Mouse (Mus musculus) embryo, embryonic 10 days (tissue): ENCODE data around the gene Spef2.
"Not testable (repeated sequence)": the region's sequence is repeated elsewhere in the genome, so short reads cannot be mapped to it uniquely, and the experiment has no call there.

Source experiments
- DNase-seq: peaks from one replicate; pipeline ENCODE4 v3.0.0-alpha.2; 2015; ENCODE audit warnings: low spot score

Spef2 gene

GRCm38 (mm10) chr15:9668575-9668974, 80.1 kb downstream of the Spef2 start:
- no peak for DNase-seq

GRCm38 (mm10) chr15:9664948-9665347, 83.7 kb downstream of the Spef2 start:
- DNase-seq: not testable (repeated sequence)

GRCm38 (mm10) chr15:9661215-9661614, 87.5 kb downstream of the Spef2 start:
- no peak for DNase-seq

GRCm38 (mm10) chr15:9634471-9634870, 114.2 kb downstream of the Spef2 start:
- DNase-seq: no peak

- no peak for DNase-seq
Observed at GRCm38 (mm10) chr15:9631657-9632056, 117.0 kb downstream of the Spef2 start.

GRCm38 (mm10) chr15:9629660-9630059, 119.0 kb downstream of the Spef2 start:
- no peak for DNase-seq

- no peak for DNase-seq
Observed at GRCm38 (mm10) chr15:9624619-9625018, 124.0 kb downstream of the Spef2 start.

GRCm38 (mm10) chr15:9608177-9608576, 140.5 kb downstream of the Spef2 start:
- DNase-seq: peak; percentile 24

GRCm38 (mm10) chr15:9600088-9600455, 148.6 kb downstream of the Spef2 start:
- DNase-seq: no peak

GRCm38 (mm10) chr15:9599382-9600087, 149.1 kb downstream of the Spef2 start:
- no peak for DNase-seq

- no peak for DNase-seq
Observed at GRCm38 (mm10) chr15:9596298-9597060, 152.2 kb downstream of the Spef2 start.

GRCm38 (mm10) chr15:9589939-9590338, 158.7 kb downstream of the Spef2 start:
- no peak for DNase-seq

GRCm38 (mm10) chr15:9580470-9581280, 168.0 kb downstream of the Spef2 start:
- DNase-seq: no peak

- DNase-seq: no peak
Observed at GRCm38 (mm10) chr15:9577303-9577702, 171.4 kb downstream of the Spef2 start.

GRCm38 (mm10) chr15:9574796-9575195, 173.9 kb downstream of the Spef2 start:
- DNase-seq: no peak

GRCm38 (mm10) chr15:9573361-9573760, 175.3 kb downstream of the Spef2 start:
- no peak for DNase-seq

- DNase-seq: no peak
Observed at GRCm38 (mm10) chr15:9572664-9573063, 176.0 kb downstream of the Spef2 start.

- no peak for DNase-seq
Observed at GRCm38 (mm10) chr15:9571896-9572295, 176.8 kb downstream of the Spef2 start.

GRCm38 (mm10) chr15:9567316-9567715, 181.4 kb downstream of the Spef2 start:
- DNase-seq: no peak

- no peak for DNase-seq
Observed at GRCm38 (mm10) chr15:9565396-9565795, 183.3 kb downstream of the Spef2 start.

GRCm38 (mm10) chr15:9564156-9564555, 184.5 kb downstream of the Spef2 start:
- no peak for DNase-seq

- DNase-seq: not testable (repeated sequence)
Observed at GRCm38 (mm10) chr15:9557264-9557663, 191.4 kb downstream of the Spef2 start.

- DNase-seq: no peak
Observed at GRCm38 (mm10) chr15:9548951-9549350, 199.7 kb downstream of the Spef2 start.
